Mouse (Mus musculus): ENCODE results near the gene Sept6. TPM values are rescaled to one million over a fixed set of nuclear protein-coding genes. Genes with fewer than 3 reads are reported as not detected.

The Sept6 gene
- polyA plus RNA-seq (2014; fragmentation: Nextera tagmentation; extraction: Ambion mirVana) = 47.5 and 50.0 TPM in 2 replicates

- Histone ChIP-seq H3K4me1 (ENCODE audit: control insufficient read depth, insufficient read depth, low read length) (peaks cover 4% of the 10 kb centered on the region; the same call in 1 of the 2 replicates), H3K9ac (ENCODE audit: low read length) (no peak within 1 kb of the TSS), H3K27me3 (ENCODE audit: control insufficient read depth, insufficient read depth, low read length) (no peaks in the 10 kb centered on the region), H3K9me3 (ENCODE audit: control insufficient read depth, low read length) (no peaks in the 10 kb centered on the region), H3K4me2 (no peak within 1 kb of the TSS), H3K27ac (ENCODE audit: low read depth, low read length) (no peak within 1 kb of the TSS), H3K36me3 (ENCODE audit: control insufficient read depth, insufficient read depth, low read length) (no peaks in the 10 kb centered on the region), H3K4me3 (ENCODE audit: low read depth, low read length) (no peak within 1 kb of the TSS)
- WGBS = 80% methylated on average over 2 of the region's 2 CpGs
- no peak for DNase-seq (ENCODE audit: low spot score, missing footprints)
- ATAC-seq (ENCODE audit: low FRiP score) = no peak
These were observed at the start of gene Sept6 for GRCm38 (mm10) chrX:36991694-36992093. Gene Sept6 (minus strand): TSS chrX:36991794.

GRCm38 (mm10) chrX:37028378-37028777 is 36.8 kb upstream of the Sept6 start:
- no peak overlapping the region for H3K4me3 ChIP-seq (ENCODE audit: low read depth, low read length)
- H3K9me3 ChIP-seq (ENCODE audit: control insufficient read depth, low read length) = no peaks in the 10 kb centered on the region
- DNase-seq (ENCODE audit: low spot score, missing footprints) = no peak
- no peak overlapping the region for H3K4me2 ChIP-seq
- ATAC-seq (ENCODE audit: low FRiP score) = no peak
- 74% methylated on average over 3 of the region's 3 CpGs for WGBS
- no peak overlapping the region for H3K9ac ChIP-seq (ENCODE audit: low read length)
- no peaks in the 10 kb centered on the region for H3K27me3 ChIP-seq (ENCODE audit: control insufficient read depth, insufficient read depth, low read length)
- H3K4me1 ChIP-seq (ENCODE audit: control insufficient read depth, insufficient read depth, low read length) = no peaks in the 10 kb centered on the region
- H3K36me3 ChIP-seq (ENCODE audit: control insufficient read depth, insufficient read depth, low read length) = no peaks in the 10 kb centered on the region
- no peak overlapping the region for H3K27ac ChIP-seq (ENCODE audit: low read depth, low read length)

GRCm38 (mm10) chrX:37023652-37024309 is 32.2 kb upstream of the Sept6 start:
- Histone ChIP-seq H3K4me3 (ENCODE audit: low read depth, low read length) (no peak overlapping the region), H3K4me2 (no peak overlapping the region), H3K9ac (ENCODE audit: low read length) (no peak overlapping the region), H3K27ac (ENCODE audit: low read depth, low read length) (no peak overlapping the region), H3K27me3 (ENCODE audit: control insufficient read depth, insufficient read depth, low read length) (no peaks in the 10 kb centered on the region), H3K9me3 (ENCODE audit: control insufficient read depth, low read length) (no peaks in the 10 kb centered on the region), H3K36me3 (ENCODE audit: control insufficient read depth, insufficient read depth, low read length) (no peaks in the 10 kb centered on the region), H3K4me1 (ENCODE audit: control insufficient read depth, insufficient read depth, low read length) (no peaks in the 10 kb centered on the region)
- DNase-seq (ENCODE audit: low spot score, missing footprints) (no peak), ATAC-seq (ENCODE audit: low FRiP score) (no peak)
- WGBS = 72% methylated on average over 10 of the region's 10 CpGs

- H3K36me3 ChIP-seq (ENCODE audit: control insufficient read depth, insufficient read depth, low read length) = no peaks in the 10 kb centered on the region
- WGBS = 22% methylated on average over 3 of the region's 3 CpGs
- H3K9me3 ChIP-seq (ENCODE audit: control insufficient read depth, low read length) = no peaks in the 10 kb centered on the region
- H3K27ac ChIP-seq (ENCODE audit: low read depth, low read length) = no peak overlapping the region
- H3K4me1 ChIP-seq (ENCODE audit: control insufficient read depth, insufficient read depth, low read length) = no peaks in the 10 kb centered on the region
- H3K9ac ChIP-seq (ENCODE audit: low read length) = no peak overlapping the region
- no peak overlapping the region for H3K4me2 ChIP-seq
- H3K4me3 ChIP-seq (ENCODE audit: low read depth, low read length) = no peak overlapping the region
- ATAC-seq (ENCODE audit: low FRiP score) (no peak), DNase-seq (ENCODE audit: low spot score, missing footprints) (peak; percentile 95)
- H3K27me3 ChIP-seq (ENCODE audit: control insufficient read depth, insufficient read depth, low read length) = no peaks in the 10 kb centered on the region
These were observed 31.1 kb upstream of the Sept6 start for GRCm38 (mm10) chrX:37022690-37023089.

GRCm38 (mm10) chrX:37019045-37019444 is 27.5 kb upstream of the Sept6 start:
- no peak overlapping the region for H3K9ac ChIP-seq (ENCODE audit: low read length)
- H3K27ac ChIP-seq (ENCODE audit: low read depth, low read length) = no peak overlapping the region
- H3K9me3 ChIP-seq (ENCODE audit: control insufficient read depth, low read length) = no peaks in the 10 kb centered on the region
- DNase-seq (ENCODE audit: low spot score, missing footprints) (no peak), ATAC-seq (ENCODE audit: low FRiP score) (no peak)
- H3K27me3 ChIP-seq (ENCODE audit: control insufficient read depth, insufficient read depth, low read length) = no peaks in the 10 kb centered on the region
- H3K4me1 ChIP-seq (ENCODE audit: control insufficient read depth, insufficient read depth, low read length) = no peaks in the 10 kb centered on the region
- no peaks in the 10 kb centered on the region for H3K36me3 ChIP-seq (ENCODE audit: control insufficient read depth, insufficient read depth, low read length)
- H3K4me2 ChIP-seq = no peak overlapping the region
- WGBS = 56% methylated on average over 3 of the region's 3 CpGs
- no peak overlapping the region for H3K4me3 ChIP-seq (ENCODE audit: low read depth, low read length)

- Histone ChIP-seq H3K9me3 (ENCODE audit: control insufficient read depth, low read length) (no peaks in the 10 kb centered on the region), H3K36me3 (ENCODE audit: control insufficient read depth, insufficient read depth, low read length) (no peaks in the 10 kb centered on the region), H3K27me3 (ENCODE audit: control insufficient read depth, insufficient read depth, low read length) (no peaks in the 10 kb centered on the region), H3K4me3 (ENCODE audit: low read depth, low read length) (no peak overlapping the region), H3K27ac (ENCODE audit: low read depth, low read length) (no peak overlapping the region), H3K9ac (ENCODE audit: low read length) (no peak overlapping the region), H3K4me2 (no peak overlapping the region), H3K4me1 (ENCODE audit: control insufficient read depth, insufficient read depth, low read length) (no peaks in the 10 kb centered on the region)
- 87% methylated on average over 9 of the region's 9 CpGs for WGBS
- DNase-seq (ENCODE audit: low spot score, missing footprints) (no peak), ATAC-seq (ENCODE audit: low FRiP score) (no peak)
These were observed 26.6 kb upstream of the Sept6 start for GRCm38 (mm10) chrX:37018150-37018654.

- H3K4me2 ChIP-seq = no peak overlapping the region
- ATAC-seq (ENCODE audit: low FRiP score) (no peak), DNase-seq (ENCODE audit: low spot score, missing footprints) (no peak)
- no peaks in the 10 kb centered on the region for H3K27me3 ChIP-seq (ENCODE audit: control insufficient read depth, insufficient read depth, low read length)
- 86% methylated on average over 5 of the region's 5 CpGs for WGBS
- H3K9me3 ChIP-seq (ENCODE audit: control insufficient read depth, low read length) = no peaks in the 10 kb centered on the region
- no peak overlapping the region for H3K4me3 ChIP-seq (ENCODE audit: low read depth, low read length)
- no peaks in the 10 kb centered on the region for H3K4me1 ChIP-seq (ENCODE audit: control insufficient read depth, insufficient read depth, low read length)
- H3K9ac ChIP-seq (ENCODE audit: low read length) = no peak overlapping the region
- no peaks in the 10 kb centered on the region for H3K36me3 ChIP-seq (ENCODE audit: control insufficient read depth, insufficient read depth, low read length)
- no peak overlapping the region for H3K27ac ChIP-seq (ENCODE audit: low read depth, low read length)
These were observed 22.3 kb upstream of the Sept6 start for GRCm38 (mm10) chrX:37013870-37014269.

- peaks cover 4% of the 10 kb centered on the region; the same call in 1 of the 2 replicates for H3K4me1 ChIP-seq (ENCODE audit: control insufficient read depth, insufficient read depth, low read length)
- no peak for ATAC-seq (ENCODE audit: low FRiP score)
- no peak overlapping the region for H3K27ac ChIP-seq (ENCODE audit: low read depth, low read length)
- H3K4me3 ChIP-seq (ENCODE audit: low read depth, low read length) = no peak overlapping the region
- H3K27me3 ChIP-seq (ENCODE audit: control insufficient read depth, insufficient read depth, low read length) = no peaks in the 10 kb centered on the region
- WGBS = 86% methylated on average over 4 of the region's 4 CpGs
- no peaks in the 10 kb centered on the region for H3K9me3 ChIP-seq (ENCODE audit: control insufficient read depth, low read length)
- no peak for DNase-seq (ENCODE audit: low spot score, missing footprints)
- H3K9ac ChIP-seq (ENCODE audit: low read length) = no peak overlapping the region
- H3K4me2 ChIP-seq = no peak overlapping the region
- H3K36me3 ChIP-seq (ENCODE audit: control insufficient read depth, insufficient read depth, low read length) = no peaks in the 10 kb centered on the region
These were observed 555 bp downstream of the Sept6 start for GRCm38 (mm10) chrX:36991039-36991438.

GRCm38 (mm10) chrX:36989752-36990404 is 1.7 kb downstream of the Sept6 start:
- Histone ChIP-seq H3K9ac (ENCODE audit: low read length) (peak overlapping the region; percentile 68; the same call in 1 of the 2 replicates), H3K4me1 (ENCODE audit: control insufficient read depth, insufficient read depth, low read length) (peaks cover 4% of the 10 kb centered on the region; the same call in 1 of the 2 replicates), H3K9me3 (ENCODE audit: control insufficient read depth, low read length) (no peaks in the 10 kb centered on the region), H3K4me2 (peak overlapping the region; percentile 60), H3K4me3 (ENCODE audit: low read depth, low read length) (peak overlapping the region; percentile 51), H3K27ac (ENCODE audit: low read depth, low read length) (no peak overlapping the region; the same call in 1 of the 2 replicates), H3K27me3 (ENCODE audit: control insufficient read depth, insufficient read depth, low read length) (no peaks in the 10 kb centered on the region), H3K36me3 (ENCODE audit: control insufficient read depth, insufficient read depth, low read length) (no peaks in the 10 kb centered on the region)
- DNase-seq (ENCODE audit: low spot score, missing footprints) (peak; percentile 82), ATAC-seq (ENCODE audit: low FRiP score) (peak; percentile 68)
- 17% methylated on average over 9 of the region's 11 CpGs for WGBS
